Mouse (Mus musculus): ENCODE measurements around the gene Scml4. TPM values are rescaled to one million over a fixed set of nuclear protein-coding genes. Genes with fewer than 3 reads are reported as not detected.

The Scml4 gene
- polyA plus RNA-seq, 1 experiment from 2014 or later, result 1.5 TPM

- WGBS, result 41% methylated on average over 4 of the region's 4 CpGs
- ATAC-seq (replicated peaks; ENCODE audit: low FRiP score), result no peak
- no peak overlapping the region for H3K4me3 ChIP-seq (replicated peaks)
These were observed 30.2 kb downstream of the Scml4 start for GRCm38 (mm10) chr10:42890365-42890764.

GRCm38 (mm10) chr10:42892250-42892649 is 32.1 kb downstream of the Scml4 start:
- no peak overlapping the region for H3K4me3 ChIP-seq (replicated peaks)
- no peaks in the 10 kb centered on the region for H3K4me1 ChIP-seq
- no peaks in the 10 kb centered on the region for H3K36me3 ChIP-seq
- 68% methylated on average over 4 of the region's 4 CpGs for WGBS
- no peak overlapping the region for H3K27ac ChIP-seq
- no peak overlapping the region for H3K4me2 ChIP-seq
- H3K9me3 ChIP-seq (replicated peaks), result no peaks in the 10 kb centered on the region
- no peak for ATAC-seq (replicated peaks; ENCODE audit: low FRiP score)
- no peaks in the 10 kb centered on the region for H3K27me3 ChIP-seq
- H3K9ac ChIP-seq, result no peak overlapping the region

More at GRCm38 (mm10) chr10:42890365-42890764, 30.2 kb downstream of the Scml4 start:
- Histone ChIP-seq H3K36me3 (no peaks in the 10 kb centered on the region), H3K27me3 (no peaks in the 10 kb centered on the region), H3K4me2 (no peak overlapping the region), H3K4me1 (0 out of 2 replicates have a peak, but pooled peaks cover 5% of the 10 kb centered on the region), H3K9ac (no peak overlapping the region), H3K27ac (no peak overlapping the region), H3K9me3 (replicated peaks) (no peaks in the 10 kb centered on the region)

- no peak overlapping the region for H3K27ac ChIP-seq
- H3K36me3 ChIP-seq, result no peaks in the 10 kb centered on the region
- no peak overlapping the region for H3K9ac ChIP-seq
- H3K4me3 ChIP-seq (replicated peaks), result no peak overlapping the region
- H3K9me3 ChIP-seq (replicated peaks), result no peaks in the 10 kb centered on the region
- no peaks in the 10 kb centered on the region for H3K27me3 ChIP-seq
- 66% methylated on average over 4 of the region's 4 CpGs for WGBS
- ATAC-seq (replicated peaks; ENCODE audit: low FRiP score), result no peak
- no peak overlapping the region for H3K4me2 ChIP-seq
- no peaks in the 10 kb centered on the region for H3K4me1 ChIP-seq
These were observed 32.8 kb downstream of the Scml4 start for GRCm38 (mm10) chr10:42892987-42893386.

GRCm38 (mm10) chr10:42893857-42894256 is 33.7 kb downstream of the Scml4 start:
- Histone ChIP-seq H3K9ac (no peak overlapping the region), H3K4me1 (no peaks in the 10 kb centered on the region), H3K27ac (no peak overlapping the region), H3K36me3 (no peaks in the 10 kb centered on the region), H3K4me2 (no peak overlapping the region), H3K9me3 (replicated peaks) (no peaks in the 10 kb centered on the region), H3K27me3 (no peaks in the 10 kb centered on the region), H3K4me3 (replicated peaks) (no peak overlapping the region)
- no peak for ATAC-seq (replicated peaks; ENCODE audit: low FRiP score)
- WGBS, result 77% methylated on average over 8 of the region's 8 CpGs

GRCm38 (mm10) chr10:42894263-42894662 is 34.1 kb downstream of the Scml4 start:
- H3K9me3 ChIP-seq (replicated peaks), result no peaks in the 10 kb centered on the region
- no peak overlapping the region for H3K4me3 ChIP-seq (replicated peaks)
- H3K36me3 ChIP-seq, result no peaks in the 10 kb centered on the region
- no peaks in the 10 kb centered on the region for H3K4me1 ChIP-seq
- no peaks in the 10 kb centered on the region for H3K27me3 ChIP-seq
- no peak overlapping the region for H3K9ac ChIP-seq
- WGBS, result 62% methylated on average over 3 of the region's 3 CpGs
- no peak for ATAC-seq (replicated peaks; ENCODE audit: low FRiP score)
- H3K4me2 ChIP-seq, result no peak overlapping the region
- H3K27ac ChIP-seq, result no peak overlapping the region

- no peak overlapping the region for H3K27ac ChIP-seq
- H3K4me3 ChIP-seq (replicated peaks), result no peak overlapping the region
- H3K36me3 ChIP-seq, result no peaks in the 10 kb centered on the region
- no peak overlapping the region for H3K4me2 ChIP-seq
- no peak overlapping the region for H3K9ac ChIP-seq
- H3K4me1 ChIP-seq, result no peaks in the 10 kb centered on the region
- ATAC-seq (replicated peaks; ENCODE audit: low FRiP score), result no peak
- H3K9me3 ChIP-seq (replicated peaks), result no peaks in the 10 kb centered on the region
- H3K27me3 ChIP-seq, result no peaks in the 10 kb centered on the region
- WGBS, result 62% methylated on average over 7 of the region's 7 CpGs
These were observed 34.5 kb downstream of the Scml4 start for GRCm38 (mm10) chr10:42894696-42895095.

- Histone ChIP-seq H3K36me3 (no peaks in the 10 kb centered on the region), H3K27me3 (no peaks in the 10 kb centered on the region), H3K9me3 (replicated peaks) (no peaks in the 10 kb centered on the region), H3K4me1 (no peaks in the 10 kb centered on the region), H3K9ac (no peak overlapping the region), H3K4me3 (replicated peaks) (no peak overlapping the region), H3K4me2 (no peak overlapping the region), H3K27ac (no peak overlapping the region)
- 87% methylated on average over 3 of the region's 3 CpGs for WGBS
- ATAC-seq (replicated peaks; ENCODE audit: low FRiP score), result no peak
These were observed 36.5 kb downstream of the Scml4 start for GRCm38 (mm10) chr10:42896621-42897020.

- WGBS, result 74% methylated on average over 4 of the region's 4 CpGs
- Histone ChIP-seq H3K27ac (no peak overlapping the region), H3K4me2 (no peak overlapping the region)
These were observed 37.0 kb downstream of the Scml4 start for GRCm38 (mm10) chr10:42897166-42897565.

GRCm38 (mm10) chr10:42897632-42898031 is 37.5 kb downstream of the Scml4 start:
- Histone ChIP-seq H3K4me3 (replicated peaks) (no peak overlapping the region), H3K4me2 (no peak overlapping the region), H3K9ac (no peak overlapping the region), H3K4me1 (no peaks in the 10 kb centered on the region), H3K27me3 (no peaks in the 10 kb centered on the region), H3K9me3 (replicated peaks) (no peaks in the 10 kb centered on the region), H3K27ac (no peak overlapping the region), H3K36me3 (no peaks in the 10 kb centered on the region)
- no peak for ATAC-seq (replicated peaks; ENCODE audit: low FRiP score)
- 77% methylated on average over 5 of the region's 5 CpGs for WGBS

More at GRCm38 (mm10) chr10:42897166-42897565, 37.0 kb downstream of the Scml4 start:
- Histone ChIP-seq H3K27me3 (no peaks in the 10 kb centered on the region), H3K4me3 (replicated peaks) (no peak overlapping the region), H3K9me3 (replicated peaks) (no peaks in the 10 kb centered on the region), H3K9ac (no peak overlapping the region), H3K4me1 (no peaks in the 10 kb centered on the region), H3K36me3 (no peaks in the 10 kb centered on the region)
- ATAC-seq (replicated peaks; ENCODE audit: low FRiP score), result no peak

GRCm38 (mm10) chr10:42901361-42901760 is 41.2 kb downstream of the Scml4 start:
- Histone ChIP-seq H3K27ac (no peak overlapping the region), H3K9me3 (replicated peaks) (no peaks in the 10 kb centered on the region), H3K4me3 (replicated peaks) (no peak overlapping the region), H3K27me3 (no peaks in the 10 kb centered on the region), H3K4me2 (no peak overlapping the region), H3K9ac (no peak overlapping the region), H3K36me3 (no peaks in the 10 kb centered on the region), H3K4me1 (no peaks in the 10 kb centered on the region)
- 68% methylated on average over 4 of the region's 4 CpGs for WGBS
- no peak for ATAC-seq (replicated peaks; ENCODE audit: low FRiP score)

GRCm38 (mm10) chr10:42903054-42903453 is 42.9 kb downstream of the Scml4 start:
- no peak for ATAC-seq (replicated peaks; ENCODE audit: low FRiP score)

GRCm38 (mm10) chr10:42908562-42908961 is 48.4 kb downstream of the Scml4 start:
- 82% methylated on average over 1 of the region's 1 CpGs for WGBS
- no peaks in the 10 kb centered on the region for H3K27me3 ChIP-seq
- H3K9ac ChIP-seq, result no peak overlapping the region
- H3K9me3 ChIP-seq (replicated peaks), result no peaks in the 10 kb centered on the region
- no peaks in the 10 kb centered on the region for H3K36me3 ChIP-seq
- H3K4me2 ChIP-seq, result no peak overlapping the region
- ATAC-seq (replicated peaks; ENCODE audit: low FRiP score), result no peak
- peaks cover 5% of the 10 kb centered on the region for H3K4me1 ChIP-seq
- no peak overlapping the region for H3K4me3 ChIP-seq (replicated peaks)
- H3K27ac ChIP-seq, result no peak overlapping the region

More at GRCm38 (mm10) chr10:42903054-42903453, 42.9 kb downstream of the Scml4 start:
- no peaks in the 10 kb centered on the region for H3K4me1 ChIP-seq
- H3K9me3 ChIP-seq (replicated peaks), result no peaks in the 10 kb centered on the region
- H3K27me3 ChIP-seq, result no peaks in the 10 kb centered on the region
- 78% methylated on average over 1 of the region's 1 CpGs for WGBS
- no peaks in the 10 kb centered on the region for H3K36me3 ChIP-seq
- H3K9ac ChIP-seq, result no peak overlapping the region
- no peak overlapping the region for H3K4me3 ChIP-seq (replicated peaks)
- H3K4me2 ChIP-seq, result no peak overlapping the region
- H3K27ac ChIP-seq, result no peak overlapping the region

GRCm38 (mm10) chr10:42910567-42910966 is 50.4 kb downstream of the Scml4 start:
- H3K4me3 ChIP-seq (replicated peaks), result no peak overlapping the region
- H3K27ac ChIP-seq, result no peak overlapping the region
- no peak overlapping the region for H3K9ac ChIP-seq
- H3K4me1 ChIP-seq, result peaks cover 11% of the 10 kb centered on the region
- H3K9me3 ChIP-seq (replicated peaks), result no peaks in the 10 kb centered on the region
- WGBS, result 31% methylated on average over 4 of the region's 4 CpGs
- H3K4me2 ChIP-seq, result no peak overlapping the region
- no peaks in the 10 kb centered on the region for H3K27me3 ChIP-seq
- no peaks in the 10 kb centered on the region for H3K36me3 ChIP-seq
- ATAC-seq (replicated peaks; ENCODE audit: low FRiP score), result no peak
